Mouse (Mus musculus) liver, embryonic 15.5 days (tissue): ENCODE measurements around the gene Tanc2. TPM values are rescaled to one million over a fixed set of nuclear protein-coding genes. Genes with fewer than 3 reads are reported as not detected.

Experiments used
- ATAC-seq: fragments of 200-750 bp; cut with Nextera tagmentation; 2 replicates; pipeline ENCODE4 v1.8.0; 2017; ENCODE audit warnings: moderate number of reproducible peaks, mild to moderate bottlenecking, moderate library complexity; ENCODE audit not compliant: insufficient read depth
- H3K27ac ChIP-seq: fragments of 300-500 bp; sonication (generic); replicated peaks from 2 replicates; pipeline ENCODE4 v1.5.1; 2015; ENCODE audit warnings: mild to moderate bottlenecking, inconsistent platforms
- H3K27me3 ChIP-seq: fragments of 300-500 bp; sonication (generic); 2 replicates; pipeline ENCODE4 v1.6.1; 2015; ENCODE audit warnings: mild to moderate bottlenecking, inconsistent platforms
- H3K36me3 ChIP-seq: fragments of 300-500 bp; sonication (generic); replicated peaks from 2 replicates; pipeline ENCODE4 v1.6.1; 2015; ENCODE audit warnings: moderate library complexity, mild to moderate bottlenecking, inconsistent platforms
- H3K4me1 ChIP-seq: fragments of 300-500 bp; sonication (generic); replicated peaks from 2 replicates; pipeline ENCODE4 v1.6.1; 2015; ENCODE audit warnings: inconsistent platforms
- H3K4me2 ChIP-seq: fragments of 300-500 bp; sonication (generic); 2 replicates; pipeline ENCODE4 v1.6.1; 2015; ENCODE audit warnings: moderate library complexity, mild to moderate bottlenecking, inconsistent platforms
- H3K4me3 ChIP-seq: fragments of 300-500 bp; sonication (generic); replicated peaks from 2 replicates; pipeline ENCODE4 v1.5.1; 2015; ENCODE audit warnings: mild to moderate bottlenecking, inconsistent platforms
- H3K9ac ChIP-seq: fragments of 300-500 bp; sonication (generic); 2 replicates; pipeline ENCODE4 v1.6.1; 2015; ENCODE audit warnings: moderate library complexity, mild to moderate bottlenecking, inconsistent platforms
- H3K9me3 ChIP-seq: fragments of 300-500 bp; sonication (generic); replicated peaks from 2 replicates; pipeline ENCODE4 v1.6.1; 2016; ENCODE audit warnings: inconsistent platforms
- WGBS: fragments of 180-500 bp; shearing (Covaris S2); methylation state at CpG from one replicate; pipeline ENCODE4 v1.1.7; 2015; ENCODE audit warnings: mixed read lengths; ENCODE audit not compliant: insufficient replicate concordance; 5-methylcytosine and 5-hydroxymethylcytosine counted together
- polyA plus RNA-seq: library from polyadenylated mRNA; unstranded; fragments of >200 nt; fragmentation: Nextera tagmentation; extraction: Ambion mirVana; gene quantifications from 2 replicates; pipeline ENCODE4 v1.2.1, GENCODE M21; 2015

Tanc2 gene
- polyA plus RNA-seq, 1 experiment from 2014 or later = 1.2 TPM

- 63% methylated on average over 5 of the region's 5 CpGs for WGBS
- H3K4me2 ChIP-seq = no peak overlapping the region
- H3K36me3 ChIP-seq = no peaks in the 10 kb centered on the region
- H3K9me3 ChIP-seq = no peaks in the 10 kb centered on the region
- H3K27ac ChIP-seq = no peak overlapping the region
- no peaks in the 10 kb centered on the region for H3K4me1 ChIP-seq
- no peak overlapping the region for H3K9ac ChIP-seq
- H3K27me3 ChIP-seq = peaks cover 11% of the 10 kb centered on the region; the same call in 1 of the 2 replicates
- ATAC-seq = no peak
- H3K4me3 ChIP-seq = no peak overlapping the region
Observed at GRCm38 (mm10) chr11:105928171-105928570, 338.4 kb downstream of the Tanc2 start.

DNA sequence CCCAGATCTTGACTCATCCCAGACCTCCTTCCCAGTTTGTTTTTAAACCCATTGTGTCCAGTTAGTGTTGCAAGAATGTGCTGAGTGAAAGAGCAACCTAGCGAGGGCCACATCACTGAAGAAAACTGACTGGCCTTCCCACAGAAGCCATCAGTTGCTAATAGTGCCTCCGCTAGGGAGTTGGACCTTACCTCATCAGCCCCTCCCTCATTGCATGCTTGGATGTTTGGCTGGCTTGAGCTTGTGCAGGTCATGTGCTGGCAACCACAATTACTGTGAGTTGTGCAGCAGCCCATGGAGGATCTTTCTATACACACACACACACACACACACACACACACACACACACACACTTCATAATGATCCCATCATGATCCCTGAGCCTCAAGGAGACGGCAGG lies 341.6 kb downstream of the Tanc2 start:
- ATAC-seq = no peak
- Histone ChIP-seq H3K4me1 (no peaks in the 10 kb centered on the region), H3K27ac (no peak overlapping the region), H3K9ac (no peak overlapping the region), H3K4me2 (no peak overlapping the region), H3K4me3 (no peak overlapping the region), H3K27me3 (peaks cover 11% of the 10 kb centered on the region), H3K36me3 (no peaks in the 10 kb centered on the region), H3K9me3 (no peaks in the 10 kb centered on the region)
- WGBS = 72% methylated on average over 3 of the region's 3 CpGs

- H3K4me2 ChIP-seq = no peak overlapping the region
- no peaks in the 10 kb centered on the region for H3K4me1 ChIP-seq
- no peaks in the 10 kb centered on the region for H3K36me3 ChIP-seq
- H3K9ac ChIP-seq = no peak overlapping the region
- H3K27me3 ChIP-seq = peaks cover 4% of the 10 kb centered on the region
- no peak overlapping the region for H3K4me3 ChIP-seq
- H3K27ac ChIP-seq = no peak overlapping the region
- ATAC-seq = no peak
- 68% methylated on average over 8 of the region's 8 CpGs for WGBS
- H3K9me3 ChIP-seq = no peaks in the 10 kb centered on the region
Observed at GRCm38 (mm10) chr11:105933746-105934145, 344.0 kb downstream of the Tanc2 start.

GRCm38 (mm10) chr11:105934303-105934711 lies 344.5 kb downstream of the Tanc2 start:
- 50% methylated on average over 5 of the region's 5 CpGs for WGBS
- Histone ChIP-seq H3K4me2 (no peak overlapping the region), H3K9ac (no peak overlapping the region), H3K9me3 (no peaks in the 10 kb centered on the region), H3K27ac (no peak overlapping the region), H3K4me3 (no peak overlapping the region), H3K27me3 (peaks cover 9% of the 10 kb centered on the region), H3K36me3 (no peaks in the 10 kb centered on the region), H3K4me1 (no peaks in the 10 kb centered on the region)
- no peak for ATAC-seq

GRCm38 (mm10) chr11:105934816-105935215 lies 345.0 kb downstream of the Tanc2 start:
- Histone ChIP-seq H3K27me3 (peaks cover 11% of the 10 kb centered on the region), H3K36me3 (no peaks in the 10 kb centered on the region), H3K4me2 (no peak overlapping the region), H3K27ac (no peak overlapping the region), H3K9ac (no peak overlapping the region), H3K4me1 (no peaks in the 10 kb centered on the region), H3K9me3 (no peaks in the 10 kb centered on the region), H3K4me3 (no peak overlapping the region)
- 67% methylated on average over 6 of the region's 6 CpGs for WGBS
- no peak for ATAC-seq

DNA sequence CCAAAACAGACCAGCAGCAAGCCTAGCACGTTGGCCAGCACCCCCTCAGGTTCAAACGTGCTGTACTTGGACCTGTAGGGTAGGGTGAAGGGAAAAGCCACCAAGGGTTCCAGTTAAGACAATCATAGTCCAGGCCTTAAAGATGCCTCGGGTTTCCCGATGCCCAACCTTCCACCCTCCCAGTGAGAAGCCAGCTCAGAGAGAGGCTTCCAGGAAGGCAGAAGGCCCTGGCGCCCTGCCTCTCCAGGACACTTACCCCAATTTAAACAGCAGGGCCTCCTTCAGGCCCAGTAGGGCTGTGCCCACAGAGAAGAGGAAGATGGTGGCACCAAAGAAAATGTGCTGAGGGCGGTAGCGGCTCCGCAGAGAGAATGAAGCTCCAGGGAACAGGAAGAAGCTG lies 345.7 kb downstream of the Tanc2 start:
- no peak for ATAC-seq
- H3K4me1 ChIP-seq = no peaks in the 10 kb centered on the region
- H3K36me3 ChIP-seq = no peaks in the 10 kb centered on the region
- WGBS = 71% methylated on average over 8 of the region's 8 CpGs
- no peak overlapping the region for H3K27ac ChIP-seq
- no peak overlapping the region for H3K4me2 ChIP-seq
- no peaks in the 10 kb centered on the region for H3K9me3 ChIP-seq
- no peak overlapping the region for H3K4me3 ChIP-seq
- H3K9ac ChIP-seq = no peak overlapping the region
- H3K27me3 ChIP-seq = peaks cover 16% of the 10 kb centered on the region

GRCm38 (mm10) chr11:105936200-105936599 lies 346.4 kb downstream of the Tanc2 start:
- 72% methylated on average over 6 of the region's 6 CpGs for WGBS
- no peaks in the 10 kb centered on the region for H3K36me3 ChIP-seq
- H3K27me3 ChIP-seq = peaks cover 23% of the 10 kb centered on the region
- H3K27ac ChIP-seq = no peak overlapping the region
- no peak overlapping the region for H3K4me2 ChIP-seq
- H3K4me3 ChIP-seq = no peak overlapping the region
- no peak overlapping the region for H3K9ac ChIP-seq
- H3K4me1 ChIP-seq = no peaks in the 10 kb centered on the region
- H3K9me3 ChIP-seq = no peaks in the 10 kb centered on the region
- no peak for ATAC-seq

GRCm38 (mm10) chr11:105936974-105937373 lies 347.2 kb downstream of the Tanc2 start:
- Histone ChIP-seq H3K4me1 (no peaks in the 10 kb centered on the region), H3K4me3 (no peak overlapping the region), H3K9me3 (no peaks in the 10 kb centered on the region), H3K27ac (no peak overlapping the region), H3K9ac (no peak overlapping the region), H3K27me3 (peaks cover 31% of the 10 kb centered on the region), H3K4me2 (no peak overlapping the region), H3K36me3 (no peaks in the 10 kb centered on the region)
- WGBS = 70% methylated on average over 3 of the region's 3 CpGs
- no peak for ATAC-seq

DNA sequence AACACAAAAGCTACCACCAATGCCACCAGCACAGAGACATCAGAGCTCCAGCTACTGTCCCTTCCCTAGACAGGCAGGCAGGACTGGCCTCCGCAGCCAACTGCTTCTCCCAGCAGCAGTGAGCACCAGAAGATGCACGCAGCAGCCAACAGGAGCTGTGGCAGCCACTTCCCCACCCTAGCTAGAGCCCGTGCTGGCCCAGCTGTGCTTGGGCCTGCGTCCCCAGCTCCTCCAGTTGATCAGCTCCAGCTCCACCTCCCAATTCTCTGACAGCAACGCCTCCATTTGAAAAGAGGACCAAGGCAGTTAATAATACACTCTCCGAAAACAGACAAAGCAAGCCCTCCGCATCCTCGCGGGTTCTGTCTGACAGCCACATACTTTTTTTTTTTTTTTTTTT lies 349.0 kb downstream of the Tanc2 start:
- Histone ChIP-seq H3K9ac (no peak overlapping the region), H3K36me3 (no peaks in the 10 kb centered on the region), H3K27me3 (peaks cover 49% of the 10 kb centered on the region), H3K4me1 (peaks cover 7% of the 10 kb centered on the region), H3K27ac (no peak overlapping the region), H3K4me3 (no peak overlapping the region), H3K9me3 (no peaks in the 10 kb centered on the region), H3K4me2 (no peak overlapping the region)
- 52% methylated on average over 9 of the region's 9 CpGs for WGBS
- ATAC-seq = no peak

DNA sequence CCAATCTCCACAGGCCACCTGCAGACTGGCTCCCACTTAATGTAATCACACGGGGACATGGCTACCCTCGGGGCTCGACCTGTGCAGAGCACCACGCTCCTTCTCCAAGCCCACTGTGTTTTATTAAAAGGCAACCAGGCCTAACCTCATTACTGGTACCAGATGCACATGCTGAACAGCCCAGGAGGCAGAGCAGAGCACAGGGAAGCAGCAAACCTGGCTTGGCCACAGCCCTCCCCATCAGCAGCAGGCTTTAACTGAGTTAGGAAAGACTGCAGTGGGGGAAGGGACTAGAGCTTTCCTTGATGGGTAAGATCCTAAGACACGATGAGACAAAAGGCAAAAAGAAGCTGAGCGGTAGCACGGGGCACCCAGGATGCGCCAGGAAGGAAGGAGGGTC lies 352.2 kb downstream of the Tanc2 start:
- H3K4me1 ChIP-seq = peaks cover 22% of the 10 kb centered on the region
- no peaks in the 10 kb centered on the region for H3K36me3 ChIP-seq
- WGBS = 46% methylated on average over 8 of the region's 8 CpGs
- H3K9ac ChIP-seq = no peak overlapping the region
- no peak overlapping the region for H3K27ac ChIP-seq
- H3K4me3 ChIP-seq = no peak overlapping the region
- ATAC-seq = no peak
- no peak overlapping the region; the same call in 1 of the 2 replicates for H3K4me2 ChIP-seq
- peaks cover 75% of the 10 kb centered on the region for H3K27me3 ChIP-seq
- H3K9me3 ChIP-seq = no peaks in the 10 kb centered on the region

- peak overlapping the region; percentile 64 for H3K4me3 ChIP-seq
- peak overlapping the region; percentile 50; the same call in 1 of the 2 replicates for H3K9ac ChIP-seq
- H3K27ac ChIP-seq = no peak overlapping the region
- no peaks in the 10 kb centered on the region for H3K36me3 ChIP-seq
- peaks cover 83% of the 10 kb centered on the region for H3K27me3 ChIP-seq
- H3K9me3 ChIP-seq = no peaks in the 10 kb centered on the region
- ATAC-seq = no peak
- H3K4me2 ChIP-seq = peak overlapping the region; percentile 90
- peaks cover 22% of the 10 kb centered on the region for H3K4me1 ChIP-seq
- WGBS = 6% methylated on average over 47 of the region's 47 CpGs
Observed at GRCm38 (mm10) chr11:105943133-105944102, 353.6 kb downstream of the Tanc2 start.
